Mouse (Mus musculus): ENCODE results near the gene 1700019N19Rik.

1700019N19Rik gene

DNA sequence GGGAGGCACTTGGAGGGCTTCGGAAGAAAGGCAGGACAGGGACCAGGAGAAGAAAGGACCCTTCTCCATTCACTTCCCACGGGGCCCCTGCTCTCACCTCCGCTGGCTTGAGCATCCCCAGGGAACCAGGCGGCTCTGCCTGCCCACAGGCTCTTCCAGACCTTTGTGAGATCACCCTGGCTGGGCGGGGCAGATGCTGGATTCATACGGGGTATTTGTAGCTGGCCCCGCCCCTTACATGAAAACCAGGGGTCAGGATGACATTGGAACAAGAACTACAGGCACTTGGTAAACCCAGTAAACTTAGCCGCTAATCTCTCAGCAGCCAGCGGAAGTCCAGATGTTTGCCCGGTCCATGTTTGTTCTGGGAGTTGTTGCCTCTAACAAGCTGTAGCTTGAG, at the start of gene 1700019N19Rik:
Gene 1700019N19Rik, minus strand, starts transcription at position 178 of the 400 bp plus-strand sequence.
- peak; percentile 52 for DNase-seq (ENCODE audit: low read depth, low spot score)

DNA sequence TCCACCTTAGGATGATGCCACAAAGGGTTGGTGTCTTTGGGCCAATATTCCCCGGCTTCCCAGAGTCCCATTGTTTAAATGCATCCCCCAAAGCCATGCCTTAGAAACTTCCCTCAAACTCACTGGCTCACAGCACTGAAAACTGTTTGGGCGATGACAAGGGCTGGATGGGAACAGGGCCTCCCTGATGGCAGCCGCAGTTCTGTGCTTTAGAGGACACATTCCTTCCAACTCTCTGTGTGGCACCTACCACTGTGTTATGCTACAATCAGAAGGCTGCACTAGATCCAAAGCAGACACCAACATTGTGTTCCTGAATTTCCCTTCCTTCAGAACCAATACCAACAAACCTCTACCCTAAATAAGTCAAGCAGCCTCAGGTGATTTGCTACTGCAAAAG, 49.3 kb upstream of the 1700019N19Rik start:
- DNase-seq (ENCODE audit: low read depth, low spot score): no peak

DNA sequence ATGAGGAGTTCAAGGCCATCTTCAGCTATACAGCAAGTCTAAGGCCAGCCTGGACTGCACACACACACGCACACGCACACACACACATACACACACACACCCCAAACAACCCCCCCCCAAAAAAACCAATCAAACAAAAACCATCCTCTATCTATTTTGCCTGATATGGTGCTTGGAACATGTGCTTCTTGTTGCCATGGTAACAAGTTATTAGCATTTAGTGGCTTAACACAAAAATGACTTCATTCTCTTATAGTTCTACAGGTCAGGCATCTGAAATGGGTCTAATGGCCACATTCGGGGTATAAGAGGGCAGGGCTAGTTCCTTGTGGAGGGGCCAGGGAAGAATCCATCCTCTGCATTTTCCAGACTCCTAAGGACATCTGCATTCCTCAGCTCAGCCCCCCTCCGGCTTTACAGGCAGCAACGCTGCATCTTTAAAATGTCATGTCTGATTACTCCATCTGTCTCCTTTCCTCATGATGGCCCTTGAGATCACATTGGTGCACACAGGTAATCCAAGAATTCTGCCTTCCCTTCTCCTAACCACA, 46.5 kb upstream of the 1700019N19Rik start:
- no peak for DNase-seq (ENCODE audit: low read depth, low spot score)

DNA sequence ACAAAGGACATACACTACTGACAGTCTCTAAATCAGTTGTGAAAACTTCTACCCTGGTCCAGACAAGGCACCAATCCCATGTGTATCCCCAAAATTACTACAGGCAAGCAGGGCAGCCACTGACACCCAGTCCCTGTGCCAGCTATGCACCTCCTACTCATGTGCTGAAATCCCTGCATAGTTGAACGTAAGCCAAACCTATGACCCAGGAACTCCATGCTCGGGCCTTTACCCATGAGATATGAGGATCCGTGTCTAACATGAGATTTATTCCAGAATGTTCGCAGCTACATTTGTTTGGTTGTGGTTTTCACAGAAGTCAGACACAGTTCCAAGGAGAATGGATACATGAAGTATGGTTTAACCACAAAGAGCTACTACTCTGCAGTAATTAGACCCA, 45.5 kb upstream of the 1700019N19Rik start:
- no peak for DNase-seq (ENCODE audit: low read depth, low spot score)

DNA sequence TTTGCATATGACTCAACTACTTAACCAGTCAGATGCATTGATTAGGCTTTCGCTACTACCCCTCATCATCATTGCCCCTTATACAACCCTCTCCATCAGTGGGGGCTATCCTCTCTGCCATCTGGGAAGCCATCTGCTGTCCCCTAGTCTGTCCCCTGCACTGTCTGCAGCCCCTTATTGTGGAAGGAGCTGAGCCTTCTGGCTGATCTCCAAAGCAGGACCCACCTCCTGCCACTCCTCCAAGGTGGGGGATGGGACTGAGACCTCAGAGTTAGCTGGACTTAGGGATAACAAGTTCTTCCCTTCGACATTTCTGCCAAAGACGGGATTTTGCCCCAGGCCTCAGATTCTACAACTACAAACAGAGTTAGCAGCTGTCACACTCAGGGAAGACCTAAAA, 45.1 kb upstream of the 1700019N19Rik start:
- DNase-seq (ENCODE audit: low read depth, low spot score): no peak

DNA sequence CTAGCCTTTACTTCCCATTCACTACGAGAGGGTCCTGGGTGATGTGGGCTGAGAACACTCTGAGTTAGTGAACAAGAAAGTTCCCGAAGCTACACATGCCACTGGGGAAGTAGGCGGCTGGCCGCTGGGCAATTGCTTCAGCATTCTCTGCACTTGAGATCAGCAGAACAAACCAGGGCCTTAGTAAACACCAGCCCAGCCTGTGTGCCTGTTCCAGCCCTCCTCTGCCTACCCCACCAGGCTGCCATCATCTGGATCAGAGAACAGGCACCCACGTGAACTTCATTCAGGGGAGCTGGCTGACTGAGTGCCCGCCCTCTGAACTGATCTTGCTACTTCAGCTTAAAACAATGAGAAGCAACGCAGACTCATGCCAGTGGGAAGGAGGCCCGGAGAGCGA, 44.4 kb upstream of the 1700019N19Rik start:
- DNase-seq (ENCODE audit: low read depth, low spot score): no peak

DNA sequence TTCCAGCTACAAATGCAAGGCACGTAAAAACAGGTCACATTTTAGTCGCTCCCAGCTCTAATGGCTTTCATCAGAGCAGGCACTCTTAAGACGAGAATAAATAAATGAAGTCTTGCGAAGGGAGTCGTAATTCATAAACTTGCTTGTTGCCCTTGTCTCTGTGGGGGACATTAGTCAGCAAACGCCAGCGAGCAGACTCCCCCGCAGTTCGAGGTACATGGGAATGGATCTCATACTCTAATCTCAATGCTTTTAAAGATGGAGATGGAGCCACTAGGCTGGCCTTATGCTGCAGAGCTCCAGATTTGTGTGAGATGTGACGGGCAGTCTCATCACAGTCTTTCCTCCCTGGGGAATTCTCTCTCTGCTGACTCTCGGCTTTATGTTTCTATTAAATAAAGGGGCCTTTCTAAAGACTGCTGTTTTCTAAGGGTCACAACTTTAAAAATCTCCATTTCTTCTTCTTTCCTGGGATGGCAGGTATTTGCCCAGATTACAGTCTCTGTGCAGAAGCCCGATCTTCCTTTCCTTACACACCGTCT, 39.4 kb upstream of the 1700019N19Rik start:
- DNase-seq (ENCODE audit: low read depth, low spot score): no peak

DNA sequence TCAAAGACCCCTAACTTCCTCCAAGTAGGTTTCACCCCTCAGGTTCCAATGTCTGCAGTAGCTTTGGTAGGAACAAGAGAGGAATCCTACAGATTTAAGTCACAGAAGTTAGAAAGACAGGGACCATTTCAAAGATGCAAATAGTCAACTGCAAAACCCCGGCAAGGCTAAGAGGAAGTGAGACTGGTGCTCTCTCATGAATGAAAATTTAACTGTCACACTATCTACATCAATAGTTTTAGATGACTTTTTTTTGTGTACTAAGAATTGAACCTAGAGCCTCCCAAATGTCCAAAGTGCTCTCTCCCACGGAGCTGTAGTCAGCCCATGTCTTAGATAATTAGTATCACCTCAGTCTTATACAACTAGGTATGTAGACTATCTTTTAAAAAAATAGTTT, 38.7 kb upstream of the 1700019N19Rik start:
- DNase-seq (ENCODE audit: low read depth, low spot score): no peak

DNA sequence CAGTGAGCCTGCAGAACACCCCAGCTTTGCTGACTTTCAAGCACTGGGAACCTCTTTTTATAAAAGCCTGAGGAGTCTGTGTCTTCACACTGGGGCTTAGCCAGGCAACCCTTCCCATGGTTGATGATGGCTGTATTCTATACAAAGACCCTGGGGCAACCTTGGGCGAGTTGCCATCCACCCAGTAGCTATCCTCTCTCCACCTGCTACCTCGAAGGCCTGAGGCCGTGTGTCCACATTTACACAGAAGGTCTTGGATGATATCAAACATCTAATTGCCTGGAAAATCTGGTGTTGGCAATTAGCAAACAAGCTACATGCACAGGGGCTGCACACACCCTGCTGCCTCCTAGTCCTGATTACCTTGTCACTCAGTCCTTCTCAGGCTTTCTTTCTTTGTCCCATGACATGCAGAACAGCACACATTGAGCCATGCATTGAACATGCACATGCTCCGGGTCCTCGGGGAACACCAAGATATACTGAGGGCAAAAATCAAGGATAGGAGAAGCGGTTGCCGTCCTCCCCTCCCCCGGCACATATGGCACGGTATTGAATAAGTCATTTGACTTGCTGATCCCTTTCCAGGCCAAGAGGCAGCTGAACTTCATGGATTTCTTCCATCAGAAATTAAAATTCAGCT, 37.1 kb upstream of the 1700019N19Rik start:
- DNase-seq (ENCODE audit: low read depth, low spot score): no peak

DNA sequence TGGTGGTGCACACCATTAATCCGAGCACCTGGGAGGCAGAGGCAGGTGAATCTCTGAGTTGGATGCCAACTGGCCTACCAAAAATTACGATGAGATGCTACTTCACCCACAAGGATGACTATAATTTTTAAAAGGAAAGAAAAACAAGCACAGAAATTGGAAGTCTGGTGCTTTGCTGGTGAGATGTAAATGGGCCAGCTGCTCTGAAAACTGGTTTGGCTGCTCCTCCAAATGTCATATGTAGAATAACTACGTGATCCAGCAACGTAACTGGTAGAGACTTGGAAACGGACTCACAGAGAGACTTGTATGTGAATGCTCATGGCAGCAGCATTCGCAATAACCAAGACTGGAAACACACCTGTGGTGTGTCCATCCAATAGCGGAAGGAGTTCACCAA, 35.9 kb upstream of the 1700019N19Rik start:
- no peak for DNase-seq (ENCODE audit: low read depth, low spot score)

DNA sequence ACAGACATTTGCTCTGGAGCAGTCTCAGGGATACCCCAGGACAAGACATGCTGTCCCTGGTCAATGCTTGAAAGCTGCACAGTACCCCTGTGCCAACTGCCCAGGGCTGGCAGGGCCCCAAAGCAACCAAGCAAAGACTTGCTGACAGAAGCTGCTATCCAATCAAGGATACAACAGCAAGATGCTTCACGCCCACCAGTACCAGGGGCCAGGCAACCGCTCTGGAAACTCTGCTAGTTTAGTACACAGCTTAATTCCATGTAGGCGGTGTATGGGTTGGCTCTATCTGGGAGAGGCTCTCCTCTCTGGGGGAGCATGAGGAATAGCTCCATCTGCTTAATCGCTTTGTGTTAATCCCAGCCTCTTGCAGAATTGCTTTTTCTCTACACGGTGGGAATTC, 35.3 kb upstream of the 1700019N19Rik start:
- DNase-seq (ENCODE audit: low read depth, low spot score): no peak

DNA sequence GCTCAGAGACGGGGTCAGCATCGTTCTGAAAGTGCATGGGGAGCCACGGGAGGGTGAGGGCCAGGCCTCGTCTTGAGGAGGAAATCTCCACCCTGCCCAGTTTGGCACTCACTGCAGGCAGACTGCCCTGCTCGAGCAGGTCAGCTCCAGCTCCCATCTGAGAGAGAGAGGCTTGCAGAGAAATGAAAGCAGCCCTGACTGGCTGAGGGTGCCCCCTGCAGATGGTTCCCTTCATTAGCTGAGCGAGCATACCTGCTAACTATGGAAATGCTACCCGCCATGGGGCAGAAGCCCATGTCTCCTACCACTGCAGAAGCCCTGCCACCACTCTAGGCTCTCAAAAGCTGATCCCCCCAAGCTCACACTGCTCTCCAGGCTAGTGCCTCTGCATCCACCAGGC, 33.4 kb upstream of the 1700019N19Rik start:
- DNase-seq (ENCODE audit: low read depth, low spot score): no peak

DNA sequence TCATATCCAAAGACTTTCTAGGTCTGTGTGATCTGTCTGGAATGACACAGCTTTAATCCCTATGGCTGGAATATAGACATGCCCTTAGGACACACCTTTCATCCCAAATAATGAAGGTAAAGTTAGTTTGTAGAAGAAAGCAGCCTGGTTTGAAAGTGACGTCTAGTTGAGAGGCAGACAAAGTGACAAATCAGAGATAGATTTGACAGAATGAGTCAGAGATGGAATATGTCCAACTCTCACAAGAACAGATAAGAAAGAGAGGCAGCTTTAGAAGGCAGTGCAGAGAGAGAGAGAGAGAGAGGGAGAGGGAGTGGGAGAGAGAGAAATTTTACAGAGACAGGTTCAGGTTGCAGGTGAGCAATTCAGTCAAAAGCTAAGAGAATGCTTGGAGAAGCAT, 30.1 kb upstream of the 1700019N19Rik start:
- DNase-seq (ENCODE audit: low read depth, low spot score): no peak

DNA sequence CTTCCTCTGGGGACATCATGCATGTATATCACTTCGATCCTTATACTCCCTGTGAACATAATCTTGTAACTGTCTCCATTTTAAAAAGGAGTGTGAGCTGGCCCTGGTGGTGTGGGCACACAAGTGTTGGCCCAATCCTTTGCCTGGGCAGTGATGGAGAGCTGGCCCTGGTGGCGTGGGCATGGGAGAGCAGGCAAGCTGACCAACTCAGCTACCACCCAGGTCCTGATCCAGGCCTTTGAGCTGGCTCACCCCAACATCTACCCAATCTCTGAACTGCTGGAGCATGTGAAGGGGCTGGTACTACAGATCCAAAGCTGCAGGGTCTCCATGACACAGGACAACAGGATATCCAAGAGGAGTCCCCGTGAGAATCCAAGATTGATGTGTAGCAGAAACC, 29.0 kb upstream of the 1700019N19Rik start:
- DNase-seq (ENCODE audit: low read depth, low spot score): no peak

DNA sequence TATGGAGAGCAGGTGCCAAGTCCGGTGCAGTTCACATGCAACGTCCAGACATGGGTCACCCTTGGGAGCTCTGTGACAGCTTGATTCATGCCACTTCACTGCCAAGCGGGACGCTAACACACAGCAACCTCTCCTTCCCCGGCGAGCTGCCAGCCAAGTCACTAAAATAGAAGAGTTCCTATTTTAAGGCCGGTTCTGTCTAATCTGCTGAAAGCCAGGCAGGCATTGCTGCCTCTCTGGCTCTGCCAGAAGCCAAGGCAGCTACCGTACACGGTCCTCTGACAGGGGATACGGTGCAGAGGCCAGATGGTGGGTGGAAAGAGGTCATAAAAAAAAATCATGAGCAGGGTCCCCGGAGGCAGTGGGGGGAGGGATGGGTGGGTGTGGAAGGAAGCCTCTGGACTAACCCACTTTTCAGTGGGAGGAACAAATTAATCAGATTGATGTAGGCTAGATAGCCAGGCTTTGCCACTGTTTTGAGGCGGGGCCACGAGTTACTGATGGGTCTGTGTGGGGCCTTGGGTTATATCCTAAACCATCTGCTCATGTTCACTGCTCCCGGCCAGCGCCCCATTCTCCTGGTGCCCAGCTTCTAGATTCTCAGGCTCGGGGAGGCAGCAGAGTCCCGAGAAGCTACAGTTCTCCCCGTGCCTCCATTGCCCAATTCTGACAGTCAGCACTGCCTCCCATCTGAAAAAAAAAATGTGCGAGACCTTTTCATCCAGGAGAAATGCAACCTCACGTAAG, 28.4 kb upstream of the 1700019N19Rik start:
- DNase-seq (ENCODE audit: low read depth, low spot score): no peak

DNA sequence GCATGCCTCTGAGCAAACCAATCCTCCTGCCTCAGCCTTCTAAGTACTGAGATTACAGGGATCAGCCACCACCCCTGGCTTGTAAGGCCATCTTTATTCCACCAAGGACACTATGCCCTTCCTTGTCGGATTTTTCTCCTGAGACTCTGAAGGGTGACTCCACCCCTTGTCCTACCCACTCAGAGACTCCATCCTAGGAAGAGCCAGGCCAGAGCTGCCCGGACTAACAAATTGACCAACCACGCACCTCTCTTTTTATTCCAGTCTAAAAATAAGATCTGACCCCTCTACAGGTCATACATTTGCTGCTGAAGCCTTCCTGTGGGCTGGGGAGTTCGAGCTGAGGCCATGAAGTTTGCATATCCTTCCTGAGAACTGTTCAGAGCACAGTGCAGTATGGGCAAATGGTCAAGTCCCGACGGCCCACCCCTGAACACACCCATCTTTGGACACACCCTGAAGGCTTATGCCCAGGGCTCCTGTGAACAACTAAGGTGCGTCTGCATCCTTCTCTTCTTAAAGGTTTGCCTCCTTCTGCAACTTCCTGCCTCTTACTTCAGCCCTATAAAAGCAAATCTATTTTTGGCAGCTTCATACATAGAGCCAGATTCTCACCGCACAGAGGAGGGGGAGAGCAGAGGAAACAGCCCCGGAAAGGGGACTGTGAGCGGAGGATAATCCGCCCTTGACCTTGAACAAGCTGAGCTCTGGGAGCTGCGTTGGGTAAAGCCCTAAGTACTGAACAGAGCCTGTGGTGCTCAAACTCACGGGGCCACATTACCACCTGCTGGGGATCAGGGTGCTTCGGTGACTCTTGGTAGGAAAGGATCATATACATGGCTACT, 24.5 kb upstream of the 1700019N19Rik start:
- peak; percentile 26 for DNase-seq (ENCODE audit: low read depth, low spot score)

DNA sequence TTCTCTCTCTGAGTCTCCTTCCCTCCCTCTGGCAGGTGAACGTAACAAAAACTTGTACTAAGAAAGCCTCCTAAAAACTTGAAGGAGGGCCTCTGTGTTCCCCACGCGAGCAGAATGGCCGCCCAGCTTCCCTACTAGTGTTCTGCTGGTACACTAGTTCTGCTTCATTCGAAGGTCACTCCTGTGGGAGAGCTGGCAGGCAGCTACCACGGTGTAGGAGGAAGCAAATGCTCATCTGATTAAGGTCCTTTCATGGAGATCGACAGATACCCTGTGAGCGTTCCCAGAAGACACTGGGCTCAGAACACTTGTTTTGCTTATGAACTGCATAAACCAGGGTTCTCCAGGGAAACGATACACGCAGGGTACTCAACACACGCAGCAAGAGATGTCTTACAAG, 23.1 kb upstream of the 1700019N19Rik start:
- DNase-seq (ENCODE audit: low read depth, low spot score): no peak

DNA sequence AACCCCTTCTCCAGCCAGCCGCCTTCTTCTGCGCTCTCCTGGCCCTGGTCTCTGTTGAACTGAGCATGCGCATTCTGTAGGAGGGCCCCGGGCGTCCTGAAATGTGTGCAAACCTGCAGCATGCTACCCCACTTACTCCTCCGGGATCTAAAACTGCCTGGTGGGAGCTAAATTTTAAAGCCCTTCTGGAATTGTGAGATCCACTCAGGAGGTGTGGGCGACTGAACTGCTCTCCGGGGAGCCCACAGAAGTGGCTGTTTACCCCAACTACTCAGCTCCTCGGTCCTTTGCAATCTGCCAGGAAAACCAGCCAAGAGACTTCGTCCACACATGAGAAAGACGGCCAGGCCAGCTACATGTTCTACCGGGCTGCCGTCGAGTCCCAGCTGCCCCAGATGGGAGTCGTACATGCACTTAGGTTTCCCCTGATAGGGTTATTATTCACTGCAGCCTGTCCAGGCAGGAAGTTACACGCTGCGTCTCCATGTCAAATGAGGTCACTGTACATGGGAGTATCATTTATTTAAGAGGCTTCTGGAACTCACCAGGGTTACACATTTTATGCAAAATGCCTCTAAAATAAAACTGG, 22.3 kb upstream of the 1700019N19Rik start:
- DNase-seq (ENCODE audit: low read depth, low spot score): no peak

DNA sequence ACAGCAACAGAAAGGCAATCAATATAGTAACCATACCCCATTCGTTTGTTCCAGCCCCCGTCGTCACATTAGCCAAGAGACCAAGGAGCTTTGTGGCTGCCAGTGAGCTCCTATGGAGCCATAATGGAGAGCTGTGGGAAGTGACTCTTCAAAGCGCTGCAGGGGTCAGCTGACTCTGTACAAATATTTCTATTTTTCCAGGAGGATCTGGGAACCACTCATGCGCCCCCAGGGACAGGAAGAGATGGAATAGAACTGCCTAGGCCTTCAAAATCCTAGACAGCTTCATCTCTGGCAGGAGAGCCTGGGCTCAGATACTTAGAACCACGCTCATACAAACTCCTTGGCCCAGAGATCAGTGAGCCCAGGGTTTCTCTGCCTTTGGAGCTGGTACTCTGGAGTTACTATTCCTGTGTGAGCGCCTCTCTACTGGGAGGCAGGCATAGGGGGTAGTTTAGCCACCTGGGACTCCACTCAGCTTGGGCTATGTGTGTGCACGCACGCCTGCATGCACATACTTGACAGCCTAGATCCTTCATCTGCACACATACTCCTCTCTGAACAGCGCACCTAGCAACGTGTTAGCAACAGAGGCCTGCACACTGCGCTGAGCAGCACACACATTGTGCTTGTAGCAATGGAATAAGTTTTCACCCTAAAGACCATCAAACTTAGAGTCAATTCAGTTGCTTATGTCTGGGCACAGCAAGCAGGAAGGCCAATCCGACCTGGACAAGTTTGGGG, 21.1 kb upstream of the 1700019N19Rik start:
- DNase-seq (ENCODE audit: low read depth, low spot score): no peak

DNA sequence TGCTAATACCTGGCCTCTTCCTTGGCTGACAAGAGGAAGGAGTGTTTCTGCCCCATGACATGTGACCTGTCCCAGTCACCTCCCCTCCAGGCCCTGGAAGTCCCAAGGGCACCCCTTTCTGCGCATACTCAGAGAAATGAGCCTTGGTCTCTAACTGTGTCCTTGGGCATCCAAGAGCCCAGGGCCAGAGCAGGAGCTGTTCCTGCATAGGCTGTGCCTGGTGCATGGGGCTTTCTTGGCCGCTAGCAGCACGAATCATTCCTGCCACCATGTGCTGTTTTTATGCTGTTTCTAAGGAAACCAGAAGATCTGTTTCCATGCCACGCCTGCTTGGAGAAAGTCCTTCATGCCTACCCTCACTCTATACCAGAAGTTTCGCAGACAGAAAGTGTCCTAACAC, 16.3 kb upstream of the 1700019N19Rik start:
- no peak for DNase-seq (ENCODE audit: low read depth, low spot score)

DNA sequence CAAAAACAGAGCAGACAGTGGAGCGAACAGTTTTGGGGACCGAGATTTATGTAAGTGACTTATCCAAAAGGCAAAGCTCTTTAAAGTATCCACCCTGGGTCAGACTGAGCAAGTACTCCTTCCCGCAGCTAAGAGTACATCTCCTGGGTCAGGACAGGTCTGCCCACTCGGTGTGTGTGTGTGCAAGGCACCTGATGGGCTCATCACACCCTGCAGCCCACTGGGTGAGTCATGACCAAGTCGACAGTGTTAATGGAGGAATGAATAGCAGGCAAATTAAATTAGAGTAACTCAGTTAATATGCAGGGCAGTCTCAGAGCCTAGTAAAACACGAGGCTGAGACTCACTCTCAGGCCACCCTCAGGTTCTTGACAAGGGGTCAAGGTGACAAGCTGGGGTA, 14.6 kb upstream of the 1700019N19Rik start:
- no peak for DNase-seq (ENCODE audit: low read depth, low spot score)

Measured in ES-CJ7 (cell line).